8 mouse cellular contexts compared by ENCODE assay signal in the genomic region with DNA sequence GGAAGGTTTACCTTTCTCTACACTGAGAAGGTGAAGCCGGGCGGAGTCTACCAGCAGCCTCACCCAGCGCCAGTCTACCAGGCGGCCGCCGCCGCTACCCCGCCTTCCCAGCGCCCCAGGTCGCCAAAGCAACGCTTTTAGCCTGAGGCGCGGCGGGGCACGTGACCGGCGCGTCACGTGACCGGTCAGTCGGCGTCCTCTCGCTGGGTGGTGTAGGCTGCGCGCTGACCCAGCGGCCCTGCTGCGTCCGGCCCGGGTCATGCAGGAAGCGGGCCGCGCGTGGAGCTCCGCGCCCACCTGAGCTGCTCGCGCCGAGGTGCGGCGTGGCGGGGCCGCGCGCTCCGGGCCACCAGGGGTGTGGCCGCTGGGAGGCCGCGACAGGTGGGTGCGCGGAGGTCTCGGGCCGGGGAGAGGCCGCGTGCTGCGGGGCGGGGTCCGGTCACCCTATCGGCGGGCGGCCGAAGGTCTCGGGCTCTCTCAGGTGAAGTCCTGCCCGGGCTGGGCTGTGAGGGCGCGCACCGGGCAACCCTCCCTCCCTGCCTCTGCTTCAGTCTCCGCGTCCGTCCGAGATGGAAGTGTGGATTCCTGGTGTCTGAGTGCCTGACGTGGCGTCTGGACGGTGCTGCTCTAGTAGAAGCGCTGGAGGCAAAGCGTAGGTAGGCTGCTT. TPM values are rescaled to one million over a fixed set of nuclear protein-coding genes. Genes with fewer than 3 reads are reported as not detected.
DNase-seq lines count a peak whose midpoint lies in the region; ATAC-seq and TF ChIP-seq lines count a peak whose summit lies in the region.

Gene March8 (plus strand): TSS at position 190 of the 667 bp plus-strand sequence.

- H3K4me3 ChIP-seq in G1E (ENCODE audit: low read depth, low read length), result peak within 1 kb of the TSS; percentile 97
- H3K4me3 ChIP-seq in forebrain, embryonic 16.5 days (replicated peaks; ENCODE audit: low read length), result peak within 1 kb of the TSS; percentile 98
- peak within 1 kb of the TSS; percentile 100 for H3K4me3 ChIP-seq in lung, embryonic 15.5 days

- H3K4me2 ChIP-seq in forebrain, embryonic 16.5 days (ENCODE audit: low read length), result peak within 1 kb of the TSS; percentile 74
- H3K4me2 ChIP-seq in lung, embryonic 15.5 days, result peak within 1 kb of the TSS; percentile 68

- H3K36me3 ChIP-seq in G1E (replicated peaks), result peaks cover 11% of the 10 kb centered on the region
- H3K36me3 ChIP-seq in forebrain, embryonic 16.5 days (ENCODE audit: control insufficient read depth, insufficient read depth), result no peaks in the 10 kb centered on the region
- H3K36me3 ChIP-seq in lung, embryonic 15.5 days, result no peaks in the 10 kb centered on the region

- H3K27ac ChIP-seq in forebrain, embryonic 16.5 days (ENCODE audit: low read length), result peak within 1 kb of the TSS; percentile 63
- H3K27ac ChIP-seq in lung, embryonic 15.5 days, result peak within 1 kb of the TSS; percentile 67

- intact Hi-C loops in heart, postnatal 36 days (cut with DNase I), result no loop called here

- H3K4me1 ChIP-seq in G1E (ENCODE audit: insufficient read depth, low read depth, low read length), result peaks cover 22% of the 10 kb centered on the region
- H3K4me1 ChIP-seq in forebrain, embryonic 16.5 days (replicated peaks; ENCODE audit: control insufficient read depth, insufficient read depth, low read length), result 0 out of 2 replicates have a peak, but pooled peaks cover 6% of the 10 kb centered on the region
- H3K4me1 ChIP-seq in lung, embryonic 15.5 days, result 0 out of 2 replicates have a peak, but pooled peaks cover 2% of the 10 kb centered on the region

- peak; percentile 80 for DNase-seq in G1E (ENCODE audit: low spot score)
- peak; percentile 91 to 94 for DNase-seq in cerebellum, adult 18-20 months
- DNase-seq in heart, postnatal 36 days, result peak; percentile 89 to 90
- peak; percentile 79 to 85 for DNase-seq in layer of hippocampus, adult 8-10 months (ENCODE audit: low spot score in 2 of 2)
- peak; percentile 88 for DNase-seq in ovary, adult 18-20 months (ENCODE audit: low spot score)
- peak; percentile 63 for DNase-seq in thymus, postnatal 0 days (ENCODE audit: low spot score)

- no peaks in the 10 kb centered on the region for H3K9me3 ChIP-seq in G1E (replicated peaks)
- H3K9me3 ChIP-seq in forebrain, embryonic 16.5 days (ENCODE audit: control insufficient read depth, low read length), result no peaks in the 10 kb centered on the region
- H3K9me3 ChIP-seq in lung, embryonic 15.5 days, result no peaks in the 10 kb centered on the region

- no peak for TF ChIP-seq CTCF in G1E (IDR thresholded peaks at IDR 0.05; ENCODE audit: low read depth, low read length)

- H3K27me3 ChIP-seq in G1E (ENCODE audit: insufficient read depth, low read length), result no peaks in the 10 kb centered on the region
- 0 out of 2 replicates have a peak, but pooled peaks cover 2% of the 10 kb centered on the region for H3K27me3 ChIP-seq in forebrain, embryonic 16.5 days (replicated peaks; ENCODE audit: control insufficient read depth, insufficient read depth, low read length)
- H3K27me3 ChIP-seq in lung, embryonic 15.5 days, result peaks cover 3% of the 10 kb centered on the region; the same call in 1 of the 2 replicates

- H3K9ac ChIP-seq in forebrain, embryonic 16.5 days (replicated peaks; ENCODE audit: low read depth, low read length), result peak within 1 kb of the TSS; percentile 91
- H3K9ac ChIP-seq in lung, embryonic 15.5 days, result peak within 1 kb of the TSS; percentile 83

- WGBS in forebrain, embryonic 16.5 days, result under 1% methylated on average over 75 of the region's 75 CpGs
- under 1% methylated on average over 70 of the region's 75 CpGs for WGBS in lung, embryonic 15.5 days

- ATAC-seq in G1E (ENCODE audit: extremely low read depth, insufficient number of reproducible peaks, low FRiP score, poor library complexity, severe bottlenecking), result peak; percentile 69
- ATAC-seq in forebrain, embryonic 16.5 days, result peak; percentile 94
- ATAC-seq in lung, embryonic 15.5 days (ENCODE audit: borderline replicate concordance, extremely low read depth, low FRiP score, low TSS enrichment), result peak; percentile 96

RNA-seq across cellular contexts. Expression of gene March8, which starts in this region (rescaled TPM):
- 35.1 and 191 TPM in 2 replicates for total RNA-seq in G1E (2014; fragmentation: Nextera tagmentation)
- total RNA-seq in G1E (2017), result 53.9 and 70.9 TPM in 2 replicates
- 8.8 and 9.9 TPM in 2 replicates for polyA plus RNA-seq in G1E (2012)
- 52.8 and 57.0 TPM in 2 replicates for polyA plus RNA-seq in forebrain, embryonic 16.5 days (2015; fragmentation: Nextera tagmentation; extraction: Ambion mirVana)
- total RNA-seq in heart, postnatal 36 days (2021), result 10 to 100 TPM; 45.4 to 50.6 TPM
- total RNA-seq in layer of hippocampus, adult 8-10 months (2022), result 10 to 100 TPM; 51.9 to 59.2 (median 55.7) TPM
- 33.9 and 35.3 TPM in 2 replicates for polyA plus RNA-seq in lung, embryonic 15.5 days (2015; fragmentation: Nextera tagmentation; extraction: Ambion mirVana)
- 5.7 and 6.6 TPM in 2 replicates for polyA plus RNA-seq in thymus, postnatal 0 days (2015; fragmentation: Nextera tagmentation; extraction: Ambion mirVana)

Comparison
In these comparisons a context has a peak if more than half of its experiments do, and no peak if none do; other contexts are left out.
1. Peak in every context shown above with its lines: DNase-seq, ATAC-seq, H3K4me3 ChIP-seq and H3K27ac ChIP-seq.